Mouse (Mus musculus) MEL (cell line): Measurements from ENCODE around the gene Taldo1. TPM values are rescaled to one million over a fixed set of nuclear protein-coding genes. Genes with fewer than 3 reads are reported as not detected.

Source experiments
- DNase-seq: peaks from one replicate; pipeline ENCODE4 v3.0.0; 2011; ENCODE audit warnings: low read depth, low spot score
- H3K27ac ChIP-seq: 2 replicates; pipeline ENCODE4 v1.5.1; 2012; ENCODE audit warnings: low read depth, mild to moderate bottlenecking, control low read depth, low read length, moderate library complexity; ENCODE audit not compliant: control insufficient read depth
- H3K27me3 ChIP-seq, 2 experiments: fragments of 150-350 bp in 1 of 2; sonication (generic) in 1 of 2; 2 replicates each; pipeline ENCODE4 v1.6.1; 2012; ENCODE audit warnings: low read length in 2 of 2, mild to moderate bottlenecking in 2 of 2, improper control_type of control experiment in 1 of 2, moderate library complexity in 1 of 2; ENCODE audit not compliant: insufficient read depth in 2 of 2, control insufficient read depth in 1 of 2
- H3K36me3 ChIP-seq, 2 experiments: 2 replicates each; pipeline ENCODE4 v1.6.1; 2012 to 2014; ENCODE audit warnings: low read length in 2 of 2, improper control_type of control experiment in 1 of 2, inconsistent platforms in 1 of 2, mild to moderate bottlenecking in 1 of 2; ENCODE audit not compliant: insufficient read depth in 2 of 2, control insufficient read depth in 1 of 2
- H3K4me1 ChIP-seq, 2 experiments: fragments of 150-350 bp in 1 of 2; sonication (generic) in 1 of 2; 2 replicates each; pipeline ENCODE4 v1.6.1; 2012; ENCODE audit warnings: low read length in 2 of 2, improper control_type of control experiment in 1 of 2, mild to moderate bottlenecking in 1 of 2; ENCODE audit not compliant: insufficient read depth in 2 of 2, control insufficient read depth in 1 of 2
- H3K4me3 ChIP-seq, 2 experiments: fragments of 150-350 bp in 1 of 2; sonication (generic) in 1 of 2; 2 replicates each; pipeline ENCODE4 v1.5.1; 2012; ENCODE audit warnings: low read depth in 2 of 2, low read length in 2 of 2, mild to moderate bottlenecking in 2 of 2, moderate library complexity in 2 of 2, control low read depth in 1 of 2, improper control_type of control experiment in 1 of 2; ENCODE audit not compliant: control insufficient read depth in 1 of 2, insufficient read depth in 1 of 2
- H3K79me2 ChIP-seq: 2 replicates; pipeline ENCODE4 v1.6.1; 2012; ENCODE audit warnings: mild to moderate bottlenecking, low read length, moderate library complexity; ENCODE audit not compliant: control insufficient read depth, poor library complexity, insufficient read depth
- H3K9ac ChIP-seq: 2 replicates; pipeline ENCODE4 v1.6.1; 2012; ENCODE audit warnings: low read depth, mild to moderate bottlenecking, control low read depth, low read length, moderate library complexity; ENCODE audit not compliant: control insufficient read depth, poor library complexity, severe bottlenecking
- H3K9me3 ChIP-seq: fragments of 150-350 bp; sonication (generic); replicated peaks from 2 replicates; pipeline ENCODE4 v1.6.1; 2012; ENCODE audit warnings: mild to moderate bottlenecking, low read length, improper control_type of control experiment, moderate library complexity; ENCODE audit not compliant: insufficient read depth
- BHLHE40 ChIP-seq: IDR thresholded peaks from 2 replicates; pipeline ENCODE4 v1.6.1; 2012; ENCODE audit warnings: low read depth, mild to moderate bottlenecking, inconsistent platforms, low read length, improper control_type of control experiment, borderline replicate concordance
- CHD2 ChIP-seq: IDR thresholded peaks from 2 replicates; pipeline ENCODE4 v1.6.1; 2011; ENCODE audit warnings: low read length, improper control_type of control experiment
- CTCF ChIP-seq, 3 experiments: IDR thresholded peaks in 2 of 3; conservative IDR thresholded peaks in 1 of 3; 2 replicates each; pipeline ENCODE4 v1.5.1; 2011 to 2012; ENCODE audit warnings: low read length in 3 of 3, low read depth in 2 of 3, mild to moderate bottlenecking in 2 of 3, improper control_type of control experiment in 1 of 3, inconsistent platforms in 1 of 3, mixed read lengths in 1 of 3, moderate library complexity in 1 of 3; ENCODE audit not compliant: control insufficient read depth in 1 of 3, insufficient read depth in 1 of 3, poor library complexity in 1 of 3, severe bottlenecking in 1 of 3
- ELF1 ChIP-seq: IDR thresholded peaks from 2 replicates; pipeline ENCODE4 v1.6.1; 2014; ENCODE audit warnings: low read depth, mild to moderate bottlenecking, inconsistent platforms, low read length, improper control_type of control experiment, moderate library complexity
- EP300 ChIP-seq, 2 experiments: IDR thresholded peaks; 2 replicates each; pipeline ENCODE4 v1.6.1; 2011; ENCODE audit warnings: improper control_type of control experiment in 2 of 2, low read length in 2 of 2, low read depth in 1 of 2, mild to moderate bottlenecking in 1 of 2
- GATA1 ChIP-seq: IDR thresholded peaks from 2 replicates; pipeline ENCODE4 v1.6.1; 2011; ENCODE audit warnings: low read depth, low read length, improper control_type of control experiment
- HCFC1 ChIP-seq: IDR thresholded peaks from 2 replicates; pipeline ENCODE4 v1.6.1; 2012; ENCODE audit warnings: low read depth, mild to moderate bottlenecking, inconsistent platforms, low read length, improper control_type of control experiment, moderate library complexity
- MAFK ChIP-seq: IDR thresholded peaks from 2 replicates; pipeline ENCODE4 v1.6.1; 2011; ENCODE audit warnings: low read depth, mild to moderate bottlenecking, low read length, improper control_type of control experiment, borderline replicate concordance
- MAX ChIP-seq: IDR thresholded peaks from 2 replicates; pipeline ENCODE4 v1.6.1; 2011; ENCODE audit warnings: low read length, improper control_type of control experiment
- NELFE ChIP-seq: IDR thresholded peaks from 2 replicates; pipeline ENCODE4 v1.6.1; 2011; ENCODE audit warnings: low read depth, low read length, improper control_type of control experiment
- POLR2A ChIP-seq, 2 experiments: IDR thresholded peaks; 2 replicates each; pipeline ENCODE4 v1.6.1; 2011 to 2012; ENCODE audit warnings: low read length in 2 of 2, mild to moderate bottlenecking in 2 of 2, control low read depth in 1 of 2, improper control_type of control experiment in 1 of 2, low read depth in 1 of 2, moderate library complexity in 1 of 2; ENCODE audit not compliant: control insufficient read depth in 1 of 2, insufficient read depth in 1 of 2, poor library complexity in 1 of 2
- POLR2AphosphoS5 ChIP-seq: IDR thresholded peaks from 2 replicates; pipeline ENCODE4 v1.6.1; 2012; ENCODE audit warnings: low read depth, borderline replicate concordance, mild to moderate bottlenecking, inconsistent platforms, low read length, moderate library complexity, mixed read lengths
- SMC3 ChIP-seq: IDR thresholded peaks from 2 replicates; pipeline ENCODE4 v1.6.1; 2011; ENCODE audit warnings: low read depth, low read length, improper control_type of control experiment
- TAL1 ChIP-seq: IDR thresholded peaks from 2 replicates; pipeline ENCODE4 v1.6.1; 2012; ENCODE audit warnings: mild to moderate bottlenecking, inconsistent platforms, low read length, moderate library complexity, mixed read lengths
- TCF12 ChIP-seq: IDR thresholded peaks from 2 replicates; pipeline ENCODE4 v1.6.1; 2014; ENCODE audit warnings: low read depth, mild to moderate bottlenecking, inconsistent platforms, low read length, improper control_type of control experiment, moderate library complexity
- USF1 ChIP-seq: IDR thresholded peaks from 2 replicates; pipeline ENCODE4 v1.6.1; 2014; ENCODE audit warnings: low read depth, mild to moderate bottlenecking, inconsistent platforms, low read length, improper control_type of control experiment, moderate library complexity
- USF2 ChIP-seq, 2 experiments: IDR thresholded peaks; 2 replicates each; pipeline ENCODE4 v1.6.1; 2011 to 2012; ENCODE audit warnings: improper control_type of control experiment in 2 of 2, low read length in 2 of 2, borderline replicate concordance in 1 of 2, inconsistent platforms in 1 of 2, low read depth in 1 of 2, mild to moderate bottlenecking in 1 of 2; ENCODE audit not compliant: insufficient read depth in 1 of 2
- ZC3H11A ChIP-seq: IDR thresholded peaks from 2 replicates; pipeline ENCODE4 v1.6.1; 2012; ENCODE audit warnings: low read depth, mild to moderate bottlenecking, inconsistent platforms, low read length, improper control_type of control experiment
- ZKSCAN1 ChIP-seq: IDR thresholded peaks from 2 replicates; pipeline ENCODE4 v1.6.1; 2012; ENCODE audit warnings: low read depth, mild to moderate bottlenecking, inconsistent platforms, low read length, improper control_type of control experiment, moderate library complexity
- ZNF384 ChIP-seq: IDR thresholded peaks from 2 replicates; pipeline ENCODE4 v1.6.1; 2012; ENCODE audit warnings: low read depth, mild to moderate bottlenecking, inconsistent platforms, low read length, improper control_type of control experiment
- polyA plus RNA-seq, 2 experiments: library from polyadenylated mRNA; stranded (reverse) in 1 of 2; unstranded in 1 of 2; fragments of >175 nt in 1 of 2; fragments of >200 nt in 1 of 2; gene quantifications; 2 replicates each; pipeline versions ENCODE4 v1.2.1 to v1.2.4; 2012; ENCODE audit warnings: low replicate concordance in 2 of 2, low read depth in 1 of 2; ENCODE audit not compliant: insufficient read length in 2 of 2, insufficient read depth in 1 of 2, missing spikeins in 1 of 2
- total RNA-seq: library from RNA; depleted of rRNA; stranded (reverse); fragments of 300-350 nt; gene quantifications from 2 replicates; pipeline ENCODE4 v1.2.3, GENCODE M21; 2012

Gene Taldo1
- total and polyA plus RNA-seq, 3 experiments, result 298 to 415 TPM; not detected in 1

- no peak overlapping the region for H3K9ac ChIP-seq
- no peak overlapping the region for H3K27ac ChIP-seq
- no peak overlapping the region for H3K4me3 ChIP-seq
- TF ChIP-seq ZKSCAN1 (no peak), USF2 (IDR thresholded peaks at IDR 0.05; ENCODE audit: borderline replicate concordance in 1 of 2, insufficient read depth in 1 of 2, low read depth in 1 of 2, low read length in 2 of 2) (no peak), HCFC1 (no peak), ZNF384 (no peak), MAFK (no peak), SMC3 (no peak), USF1 (no peak), POLR2A (IDR thresholded peaks at IDR 0.05; ENCODE audit: control insufficient read depth in 1 of 2, insufficient read depth in 1 of 2, low read depth in 1 of 2, low read length in 2 of 2, poor library complexity in 1 of 2) (no peak), MAX (no peak), TCF12 (no peak), NELFE (no peak), POLR2AphosphoS5 (no peak), TAL1 (no peak), CHD2 (no peak)
- TF ChIP-seq, all 39 proteins: peak for 0
- peaks cover 0 to 20% of the 10 kb centered on the region in 2 experiments; a peak in 2 of 4 replicates for H3K36me3 ChIP-seq
- peaks cover 28% of the 10 kb centered on the region for H3K79me2 ChIP-seq
- H3K4me1 ChIP-seq, result peaks cover 4 to 22% of the 10 kb centered on the region in 2 experiments; a peak in 3 of 4 replicates
- DNase-seq, result no peak
- H3K9me3 ChIP-seq, result no peaks in the 10 kb centered on the region
- no peaks in the 10 kb centered on the region for H3K27me3 ChIP-seq
Measured at GRCm38 (mm10) chr7:141432741-141433516, 40.9 kb downstream of the Taldo1 start.

GRCm38 (mm10) chr7:141433517-141434400 is 41.8 kb downstream of the Taldo1 start:
- H3K27me3 ChIP-seq, result no peaks in the 10 kb centered on the region
- no peaks in the 10 kb centered on the region for H3K9me3 ChIP-seq
- H3K4me1 ChIP-seq, result peaks cover 4 to 22% of the 10 kb centered on the region in 2 experiments; a peak in 3 of 4 replicates
- no peak overlapping the region for H3K4me3 ChIP-seq
- peaks cover 28% of the 10 kb centered on the region for H3K79me2 ChIP-seq
- peaks cover 0 to 20% of the 10 kb centered on the region in 2 experiments; a peak in 2 of 4 replicates for H3K36me3 ChIP-seq
- no peak for DNase-seq
- H3K9ac ChIP-seq, result no peak overlapping the region
- TF ChIP-seq POLR2A (IDR thresholded peaks at IDR 0.05; ENCODE audit: control insufficient read depth in 1 of 2, insufficient read depth in 1 of 2, low read depth in 1 of 2, low read length in 2 of 2, poor library complexity in 1 of 2), result no peak
- TF ChIP-seq ELF1, result no peak
- no peak for TF ChIP-seq TCF12
- TF ChIP-seq ZC3H11A, result no peak
- no peak for TF ChIP-seq CTCF (IDR thresholded peaks at IDR 0.05 in 2 of 3, conservative IDR thresholded peaks at IDR 0.05 in 1 of 3; ENCODE audit: control insufficient read depth in 1 of 3, insufficient read depth in 1 of 3, low read depth in 2 of 3, low read length in 3 of 3, poor library complexity in 1 of 3, severe bottlenecking in 1 of 3)
- TF ChIP-seq EP300 (IDR thresholded peaks at IDR 0.05; ENCODE audit: low read depth in 1 of 2, low read length in 2 of 2), result no peak
- no peak for TF ChIP-seq BHLHE40
- TF ChIP-seq GATA1, result no peak
- no peak overlapping the region for H3K27ac ChIP-seq
